Mouse (Mus musculus) heart, embryonic 13.5 days (tissue): Measurements from ENCODE around the gene Mylk2. TPM values are rescaled to one million over a fixed set of nuclear protein-coding genes. Genes with fewer than 3 reads are reported as not detected.

Source experiments
- ATAC-seq: fragments of 200-750 bp; cut with Nextera tagmentation; 2 replicates; pipeline ENCODE4 v1.8.0; 2017; ENCODE audit warnings: moderate TSS enrichment; ENCODE audit not compliant: insufficient number of reproducible peaks, low FRiP score, low TSS enrichment; ENCODE audit errors: extremely low read depth
- H3K27ac ChIP-seq: fragments of 300-500 bp; sonication (generic); replicated peaks from 2 replicates; pipeline ENCODE4 v1.5.1; 2015; ENCODE audit warnings: moderate library complexity, mild to moderate bottlenecking, inconsistent platforms
- H3K27me3 ChIP-seq: fragments of 300-500 bp; sonication (generic); replicated peaks from 2 replicates; pipeline ENCODE4 v1.6.1; 2015; ENCODE audit warnings: mild to moderate bottlenecking, inconsistent platforms
- H3K36me3 ChIP-seq: fragments of 300-500 bp; sonication (generic); 2 replicates; pipeline ENCODE4 v1.6.1; 2015; ENCODE audit warnings: mild to moderate bottlenecking, inconsistent platforms
- H3K4me1 ChIP-seq: fragments of 300-500 bp; sonication (generic); 2 replicates; pipeline ENCODE4 v1.6.1; 2015; ENCODE audit warnings: inconsistent platforms
- H3K4me2 ChIP-seq: fragments of 300-500 bp; sonication (generic); 2 replicates; pipeline ENCODE4 v1.6.1; 2015; ENCODE audit warnings: inconsistent platforms, mild to moderate bottlenecking, moderate library complexity
- H3K4me3 ChIP-seq: fragments of 300-500 bp; sonication (generic); 2 replicates; pipeline ENCODE4 v1.5.1; 2015; ENCODE audit warnings: moderate library complexity, mild to moderate bottlenecking, inconsistent platforms
- H3K9ac ChIP-seq: fragments of 300-500 bp; sonication (generic); 2 replicates; pipeline ENCODE4 v1.6.1; 2015; ENCODE audit warnings: inconsistent platforms, mild to moderate bottlenecking, moderate library complexity
- H3K9me3 ChIP-seq: fragments of 300-500 bp; sonication (generic); 2 replicates; pipeline ENCODE4 v1.6.1; 2016; ENCODE audit warnings: inconsistent platforms
- WGBS: fragments of 180-500 bp; shearing (Covaris S2); methylation state at CpG from one replicate; pipeline ENCODE4 v1.1.7; 2015; ENCODE audit warnings: mixed read lengths; 5-methylcytosine and 5-hydroxymethylcytosine counted together
- polyA plus RNA-seq: library from polyadenylated mRNA; unstranded; fragments of >200 nt; fragmentation: Nextera tagmentation; extraction: Ambion mirVana; gene quantifications from 2 replicates; pipeline ENCODE4 v1.2.1, GENCODE M21; 2015

The Mylk2 gene
- polyA plus RNA-seq, 1 experiment from 2014 or later = 0.29 TPM

DNA sequence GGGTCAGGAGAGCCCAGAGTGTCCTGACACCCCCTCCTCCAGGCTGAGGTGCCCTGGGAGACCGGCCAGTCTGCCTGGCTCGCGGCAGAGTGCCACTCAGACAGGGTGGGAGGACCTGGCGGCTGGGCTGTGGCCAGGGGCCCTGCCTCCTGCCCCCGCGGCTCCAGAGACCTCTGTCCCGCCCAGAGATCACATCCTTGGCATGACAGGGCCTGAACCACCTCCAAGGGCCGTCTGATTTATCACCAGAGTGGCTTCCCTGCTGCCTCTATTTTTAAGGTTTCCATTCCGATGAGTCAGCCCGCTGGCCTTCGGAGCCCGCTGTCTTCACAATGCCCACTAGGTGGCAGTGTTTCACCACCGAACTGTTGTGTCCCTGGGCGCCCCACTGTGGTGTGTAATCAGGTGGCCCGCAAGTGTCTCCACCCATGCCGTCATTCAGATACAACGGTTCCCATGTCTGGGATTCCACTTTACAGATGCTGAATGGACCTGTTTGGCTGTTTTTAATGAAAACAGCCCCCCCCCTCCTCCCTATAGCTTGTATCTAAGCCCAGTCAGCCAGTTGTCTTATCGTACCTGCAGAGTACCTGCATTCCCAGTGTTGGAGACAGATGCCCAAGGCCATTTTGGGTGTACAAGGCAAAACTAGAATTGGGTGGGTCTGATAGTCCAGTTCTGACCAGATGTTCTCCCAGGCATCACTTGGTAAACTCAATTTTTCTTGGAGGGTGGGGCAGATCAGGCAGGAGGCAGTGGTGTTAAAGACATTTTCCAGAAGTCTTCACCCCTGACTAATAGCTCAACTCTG is 3.4 kb downstream of the Mylk2 start:
- H3K4me2 ChIP-seq = peak overlapping the region; percentile 59
- peaks cover 68% of the 10 kb centered on the region for H3K27me3 ChIP-seq
- H3K9ac ChIP-seq = peak overlapping the region; percentile 70
- H3K36me3 ChIP-seq = no peaks in the 10 kb centered on the region
- ATAC-seq = peak; percentile 39; the same call in 1 of the 2 replicates
- no peaks in the 10 kb centered on the region for H3K9me3 ChIP-seq
- no peak overlapping the region for H3K27ac ChIP-seq
- peaks cover 29% of the 10 kb centered on the region for H3K4me1 ChIP-seq
- 4% methylated on average over 18 of the region's 18 CpGs for WGBS
- H3K4me3 ChIP-seq = peak overlapping the region; percentile 32

DNA sequence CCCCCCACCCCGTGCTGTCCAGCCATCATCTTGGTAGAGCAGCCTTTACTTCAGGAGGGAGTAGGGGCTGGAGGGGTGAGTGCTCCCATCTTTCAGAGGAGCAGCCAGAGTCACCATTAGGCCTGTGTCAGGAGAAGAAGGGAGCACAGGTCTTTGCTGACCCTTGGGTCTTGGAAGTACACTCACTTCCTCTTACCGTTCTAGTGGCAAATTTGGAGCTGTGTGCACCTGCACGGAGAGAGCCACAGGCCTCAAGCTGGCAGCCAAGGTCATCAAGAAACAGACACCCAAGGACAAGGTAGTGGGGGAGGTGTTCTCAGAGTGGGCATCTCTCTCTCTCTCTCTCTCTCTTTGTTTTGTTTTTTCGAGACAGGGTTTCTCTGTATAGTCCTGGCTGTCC is 4.3 kb downstream of the Mylk2 start:
- Histone ChIP-seq H3K27ac (no peak overlapping the region), H3K4me2 (no peak overlapping the region), H3K36me3 (no peaks in the 10 kb centered on the region), H3K9me3 (no peaks in the 10 kb centered on the region), H3K4me1 (peaks cover 29% of the 10 kb centered on the region), H3K9ac (no peak overlapping the region), H3K27me3 (peaks cover 67% of the 10 kb centered on the region), H3K4me3 (no peak overlapping the region)
- no peak for ATAC-seq
- WGBS = 63% methylated on average over 4 of the region's 4 CpGs

DNA sequence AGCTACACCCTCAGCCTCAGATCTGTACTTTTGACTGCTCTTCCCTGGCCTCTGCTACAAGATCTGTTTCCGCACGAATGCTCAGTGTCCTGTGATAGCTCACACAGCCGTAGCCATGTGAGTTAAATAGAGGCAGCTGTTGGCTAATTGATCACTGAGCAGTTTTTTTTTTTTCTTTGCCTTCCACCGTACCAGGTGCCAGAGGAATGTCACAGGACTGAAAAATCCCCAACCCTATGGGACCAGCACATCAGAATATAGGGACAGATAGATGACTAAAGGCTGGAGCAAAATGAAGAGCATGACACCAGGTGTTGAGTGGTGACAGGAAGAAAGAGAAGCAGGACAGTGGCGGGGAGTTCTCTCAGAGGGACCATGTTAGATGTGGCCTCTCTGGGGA is 5.0 kb downstream of the Mylk2 start:
- no peak overlapping the region for H3K4me3 ChIP-seq
- peaks cover 29% of the 10 kb centered on the region for H3K4me1 ChIP-seq
- no peak for ATAC-seq
- H3K4me2 ChIP-seq = no peak overlapping the region
- H3K36me3 ChIP-seq = no peaks in the 10 kb centered on the region
- WGBS = 41% methylated on average over 5 of the region's 5 CpGs
- peaks cover 64% of the 10 kb centered on the region for H3K27me3 ChIP-seq
- no peak overlapping the region for H3K9ac ChIP-seq
- H3K27ac ChIP-seq = no peak overlapping the region
- H3K9me3 ChIP-seq = no peaks in the 10 kb centered on the region

DNA sequence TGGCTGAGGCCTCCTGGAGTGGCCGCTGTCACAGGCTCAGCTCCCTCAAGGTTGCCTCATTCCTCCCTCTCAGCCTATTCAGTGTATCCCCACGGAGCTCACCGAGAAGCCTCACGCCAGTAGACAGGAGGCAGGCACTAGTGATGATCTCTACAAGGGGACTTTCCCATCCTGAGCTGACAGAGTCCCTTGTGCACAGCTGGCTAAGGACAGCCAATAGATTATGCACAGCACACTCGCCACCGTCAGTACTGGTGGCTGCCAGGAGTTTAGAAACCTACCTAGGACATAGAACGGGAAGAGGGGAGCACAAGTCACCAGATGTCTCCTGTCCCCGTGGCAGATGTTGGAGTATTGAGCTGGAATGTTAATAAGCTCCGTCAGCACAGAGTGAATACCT is 6.5 kb downstream of the Mylk2 start:
- H3K4me1 ChIP-seq = peaks cover 32% of the 10 kb centered on the region
- no peaks in the 10 kb centered on the region for H3K9me3 ChIP-seq
- peaks cover 48% of the 10 kb centered on the region for H3K27me3 ChIP-seq
- WGBS = 41% methylated on average over 9 of the region's 9 CpGs
- no peak overlapping the region for H3K4me3 ChIP-seq
- no peaks in the 10 kb centered on the region for H3K36me3 ChIP-seq
- H3K4me2 ChIP-seq = no peak overlapping the region
- no peak overlapping the region for H3K9ac ChIP-seq
- no peak overlapping the region for H3K27ac ChIP-seq
- ATAC-seq = no peak

DNA sequence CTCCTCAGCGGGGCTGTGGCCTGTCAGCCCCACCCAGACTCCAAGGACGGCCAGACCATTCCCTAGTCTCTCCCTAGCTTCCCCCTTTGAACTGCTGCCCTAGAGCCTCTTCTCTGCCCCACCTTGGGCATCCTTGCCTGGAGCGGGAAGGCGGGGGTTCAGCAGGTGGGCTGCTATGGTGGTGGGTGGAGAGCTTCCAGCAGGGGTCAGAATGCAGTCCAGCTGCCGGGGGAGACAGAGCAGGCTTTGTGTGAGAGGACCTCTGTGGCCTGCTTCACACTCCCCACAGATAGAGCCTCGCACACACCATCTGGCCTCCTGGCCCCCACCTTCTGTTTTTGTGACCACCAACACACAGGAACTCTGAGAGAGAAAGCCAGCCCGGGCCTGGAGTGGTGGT is 11.2 kb downstream of the Mylk2 start:
- H3K9ac ChIP-seq = 0 out of 2 replicates have a peak overlapping the region, but pooled peaks have one; percentile 52
- H3K27me3 ChIP-seq = peaks cover 12% of the 10 kb centered on the region
- H3K4me3 ChIP-seq = no peak overlapping the region
- no peak overlapping the region for H3K4me2 ChIP-seq
- H3K27ac ChIP-seq = no peak overlapping the region
- no peaks in the 10 kb centered on the region for H3K36me3 ChIP-seq
- H3K9me3 ChIP-seq = no peaks in the 10 kb centered on the region
- WGBS = 25% methylated on average over 7 of the region's 7 CpGs
- H3K4me1 ChIP-seq = peaks cover 55% of the 10 kb centered on the region
- ATAC-seq = no peak

DNA sequence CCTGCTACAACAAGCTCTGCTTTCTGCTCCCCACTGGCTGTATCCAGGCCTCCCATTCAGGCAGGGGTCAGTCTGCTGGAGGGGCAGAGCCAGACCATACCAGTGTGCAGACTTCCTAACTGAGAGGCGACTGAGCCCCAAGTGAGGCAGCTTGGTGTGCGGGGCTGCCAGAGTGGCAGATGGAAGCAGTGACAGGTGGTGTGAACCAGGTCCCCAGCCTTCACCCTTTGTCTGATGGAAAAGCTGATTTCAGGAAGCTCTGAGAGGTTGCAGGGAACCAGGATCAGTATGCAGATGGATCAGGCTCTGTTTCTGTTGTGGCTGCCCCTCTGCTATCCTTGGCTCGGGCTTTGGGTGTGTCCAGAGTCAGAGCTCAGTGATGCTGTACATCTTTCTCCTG is 12.5 kb downstream of the Mylk2 start:
- H3K36me3 ChIP-seq = no peaks in the 10 kb centered on the region
- H3K4me1 ChIP-seq = peaks cover 56% of the 10 kb centered on the region
- 80% methylated on average over 3 of the region's 3 CpGs for WGBS
- no peak overlapping the region for H3K27ac ChIP-seq
- H3K4me2 ChIP-seq = no peak overlapping the region
- H3K9ac ChIP-seq = no peak overlapping the region
- H3K27me3 ChIP-seq = peaks cover 11% of the 10 kb centered on the region
- ATAC-seq = no peak
- H3K9me3 ChIP-seq = no peaks in the 10 kb centered on the region
- no peak overlapping the region for H3K4me3 ChIP-seq

DNA sequence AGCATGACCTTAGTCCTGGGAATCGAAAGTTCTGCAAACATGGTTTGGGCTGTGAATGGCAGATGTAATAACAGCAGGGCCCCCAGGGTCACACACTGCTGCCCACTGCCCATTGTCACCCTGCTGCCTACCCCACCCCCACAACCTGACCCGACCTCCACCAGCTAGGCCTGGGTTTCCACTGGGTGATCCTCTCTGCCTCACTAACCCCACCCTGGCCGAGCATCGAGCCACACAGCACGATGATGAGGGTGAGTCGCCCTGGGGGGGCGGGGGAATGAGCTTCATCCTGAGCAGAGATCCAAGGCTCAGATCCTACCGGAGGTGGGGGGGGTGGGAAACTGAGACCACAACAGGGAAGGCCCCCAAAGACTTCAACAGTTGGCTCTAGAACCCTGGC is 13.0 kb downstream of the Mylk2 start:
- WGBS = 64% methylated on average over 8 of the region's 8 CpGs
- Histone ChIP-seq H3K27ac (no peak overlapping the region), H3K36me3 (no peaks in the 10 kb centered on the region), H3K27me3 (peaks cover 11% of the 10 kb centered on the region), H3K4me2 (no peak overlapping the region), H3K4me3 (no peak overlapping the region), H3K9ac (no peak overlapping the region), H3K9me3 (no peaks in the 10 kb centered on the region), H3K4me1 (peaks cover 58% of the 10 kb centered on the region)
- no peak for ATAC-seq

DNA sequence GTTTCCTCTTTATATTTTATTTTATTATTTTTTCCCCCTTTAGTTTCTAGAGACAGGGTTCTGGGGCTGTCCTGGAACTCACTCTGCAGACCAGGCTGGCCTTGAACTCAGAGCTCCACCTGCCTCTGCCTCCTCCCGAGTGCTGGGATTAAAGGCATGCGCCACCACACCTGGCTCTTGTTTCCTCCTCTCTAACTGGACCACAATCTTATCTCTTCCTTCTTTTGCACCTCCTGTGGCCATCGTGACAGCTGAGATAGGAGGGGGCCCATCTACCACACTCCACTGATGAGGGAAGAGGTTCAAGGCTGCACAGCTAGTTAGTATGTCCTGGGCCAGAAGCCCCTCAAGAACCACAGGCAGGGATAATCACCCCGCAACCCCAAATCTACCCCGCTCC is 13.4 kb downstream of the Mylk2 start:
- Histone ChIP-seq H3K4me3 (no peak overlapping the region), H3K9ac (no peak overlapping the region), H3K36me3 (no peaks in the 10 kb centered on the region), H3K4me2 (no peak overlapping the region), H3K9me3 (no peaks in the 10 kb centered on the region), H3K4me1 (peaks cover 60% of the 10 kb centered on the region), H3K27ac (0 out of 2 replicates have a peak overlapping the region, but pooled peaks have one; percentile 73), H3K27me3 (peaks cover 11% of the 10 kb centered on the region)
- 58% methylated on average over 5 of the region's 5 CpGs for WGBS
- no peak for ATAC-seq

DNA sequence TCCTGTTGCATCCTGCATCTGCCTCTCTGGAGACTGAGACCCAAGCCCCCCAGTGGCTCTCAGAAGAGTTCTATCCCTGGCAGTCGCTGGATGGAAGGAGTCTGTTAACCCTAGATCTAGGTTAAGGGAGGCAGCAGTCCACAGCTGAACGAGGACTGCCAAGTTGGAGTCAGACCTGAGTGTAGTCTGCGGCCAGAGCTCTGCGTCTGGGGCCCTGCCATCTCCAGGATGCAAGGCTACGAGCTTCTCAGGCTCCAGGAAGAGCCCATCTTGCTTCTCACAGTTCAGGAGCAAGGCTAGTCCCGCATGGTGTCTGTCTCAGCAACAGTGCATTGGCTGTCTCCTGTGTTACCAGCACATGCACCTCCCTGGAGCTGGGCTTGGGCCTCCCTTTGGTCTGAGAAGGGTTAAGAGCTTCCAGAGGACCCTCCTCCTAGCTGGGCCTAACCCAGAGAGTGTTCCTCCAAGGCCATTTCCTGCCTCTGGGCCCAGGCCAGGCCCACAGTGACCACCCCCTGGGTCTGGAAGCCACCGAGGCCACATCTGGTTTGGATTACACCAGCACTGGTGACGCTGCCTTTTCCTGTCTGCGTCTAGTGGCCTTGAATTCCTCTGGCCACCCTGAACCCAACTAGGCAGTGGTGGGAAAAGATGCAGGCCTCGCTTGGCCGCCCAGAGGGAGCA is 14.2 kb downstream of the Mylk2 start:
- no peak overlapping the region for H3K9ac ChIP-seq
- H3K4me1 ChIP-seq = peaks cover 67% of the 10 kb centered on the region
- 49% methylated on average over 11 of the region's 11 CpGs for WGBS
- peak; percentile 30; the same call in 1 of the 2 replicates for ATAC-seq
- peak overlapping the region; percentile 73 for H3K27ac ChIP-seq
- H3K4me2 ChIP-seq = no peak overlapping the region
- no peaks in the 10 kb centered on the region for H3K9me3 ChIP-seq
- H3K27me3 ChIP-seq = peaks cover 10% of the 10 kb centered on the region; the same call in 1 of the 2 replicates
- H3K4me3 ChIP-seq = no peak overlapping the region
- H3K36me3 ChIP-seq = no peaks in the 10 kb centered on the region

DNA sequence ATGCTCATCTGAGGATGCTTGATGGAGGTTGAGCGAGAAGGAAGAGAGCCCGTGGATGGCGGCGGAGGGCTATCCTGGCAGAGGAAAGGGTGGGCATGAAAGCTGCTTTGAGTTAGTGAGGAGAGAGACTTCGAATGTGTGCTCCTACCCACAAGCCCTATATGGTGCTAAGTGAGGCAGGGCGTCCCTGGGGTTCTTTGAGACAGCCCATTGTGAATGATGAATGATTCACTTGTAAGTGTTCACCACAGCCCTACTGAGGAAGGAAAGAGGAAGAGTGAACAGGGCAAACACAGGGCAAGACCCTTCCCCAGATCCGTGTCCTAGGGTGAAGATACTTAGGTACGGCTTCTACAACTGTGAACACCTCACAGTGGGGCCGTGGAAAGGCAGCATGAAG is 15.7 kb downstream of the Mylk2 start:
- no peak overlapping the region for H3K27ac ChIP-seq
- H3K27me3 ChIP-seq = peaks cover 6% of the 10 kb centered on the region; the same call in 1 of the 2 replicates
- no peaks in the 10 kb centered on the region for H3K36me3 ChIP-seq
- H3K4me1 ChIP-seq = peaks cover 82% of the 10 kb centered on the region
- H3K4me3 ChIP-seq = no peak overlapping the region
- 70% methylated on average over 9 of the region's 9 CpGs for WGBS
- no peak overlapping the region for H3K4me2 ChIP-seq
- H3K9ac ChIP-seq = no peak overlapping the region
- no peaks in the 10 kb centered on the region for H3K9me3 ChIP-seq
- ATAC-seq = no peak

DNA sequence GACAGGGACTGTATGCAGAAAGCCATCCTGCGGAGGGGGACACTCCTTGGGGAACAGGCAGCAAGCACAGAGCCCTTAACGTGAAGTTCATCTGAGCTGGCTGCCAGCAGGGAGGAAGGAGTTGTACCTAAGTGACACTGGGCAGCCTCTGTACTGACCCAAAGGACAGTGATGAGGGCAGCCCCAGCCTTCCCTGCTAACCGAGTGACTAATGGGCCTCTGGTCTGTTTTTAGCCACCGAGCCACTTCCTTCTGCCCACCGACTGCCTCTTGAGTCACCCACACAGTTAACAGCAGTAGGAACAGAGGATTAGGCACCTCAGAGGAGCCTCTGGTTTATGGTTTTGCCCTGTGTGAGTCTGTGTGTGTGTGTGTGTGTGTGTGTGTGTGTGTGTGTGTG is 16.2 kb downstream of the Mylk2 start:
- WGBS = 29% methylated on average over 5 of the region's 5 CpGs
- Histone ChIP-seq H3K27ac (peak overlapping the region; percentile 61; the same call in 1 of the 2 replicates), H3K4me1 (peaks cover 82% of the 10 kb centered on the region), H3K9me3 (no peaks in the 10 kb centered on the region), H3K27me3 (peaks cover 11% of the 10 kb centered on the region; the same call in 1 of the 2 replicates), H3K4me2 (no peak overlapping the region), H3K9ac (no peak overlapping the region), H3K4me3 (no peak overlapping the region), H3K36me3 (no peaks in the 10 kb centered on the region)
- no peak for ATAC-seq
